Mouse (Mus musculus) small intestine, adult 2 months (tissue): ENCODE data around the gene Sarm1.

Source experiments
- CTCF ChIP-seq: fragments of 200-500 bp; IDR thresholded peaks from 2 replicates; pipeline ENCODE4 v1.5.1; 2012; ENCODE audit warnings: low read depth, mild to moderate bottlenecking, control low read depth, inconsistent platforms, low read length, moderate library complexity, mixed read lengths; ENCODE audit not compliant: insufficient replicate concordance, insufficient read length; ENCODE audit errors: extremely low read depth
- POLR2A ChIP-seq: fragments of 200-500 bp; IDR thresholded peaks from 2 replicates; pipeline ENCODE4 v1.6.1; 2012; ENCODE audit warnings: low read depth, mild to moderate bottlenecking, control low read depth, inconsistent platforms, low read length, moderate library complexity

DNA sequence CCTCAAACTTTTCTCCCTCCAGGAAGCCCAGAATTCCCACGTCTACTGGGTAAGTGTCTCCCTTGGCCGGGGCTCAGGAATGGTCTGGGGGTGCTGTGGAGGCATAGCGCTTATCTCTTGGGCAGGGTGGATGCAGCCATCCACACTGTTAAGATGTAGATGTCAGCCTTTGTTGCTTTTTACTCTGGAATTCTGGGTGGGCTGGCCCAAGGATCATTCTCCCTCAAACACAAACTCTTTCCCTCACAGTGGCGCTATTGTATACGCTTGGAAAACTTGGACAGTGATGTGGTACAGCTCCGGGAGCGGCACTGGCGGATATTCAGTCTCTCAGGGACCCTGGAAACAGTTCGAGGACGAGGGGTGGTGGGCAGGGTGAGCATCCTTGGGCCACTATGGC is 21.4 kb upstream of the Sarm1 start:
- TF ChIP-seq CTCF (no peak), POLR2A (no peak)
